Mouse (Mus musculus) left cerebral cortex, adult 11 months (tissue): ENCODE measurements around the gene Tfrc.
A peak's percentile ranks its signal among the peaks of the same experiment; 100 is the strongest.

Experiments used
- DNase-seq: peaks from one replicate; pipeline ENCODE4 v3.0.0; 2022; ENCODE audit warnings: low spot score

Gene Tfrc

DNA sequence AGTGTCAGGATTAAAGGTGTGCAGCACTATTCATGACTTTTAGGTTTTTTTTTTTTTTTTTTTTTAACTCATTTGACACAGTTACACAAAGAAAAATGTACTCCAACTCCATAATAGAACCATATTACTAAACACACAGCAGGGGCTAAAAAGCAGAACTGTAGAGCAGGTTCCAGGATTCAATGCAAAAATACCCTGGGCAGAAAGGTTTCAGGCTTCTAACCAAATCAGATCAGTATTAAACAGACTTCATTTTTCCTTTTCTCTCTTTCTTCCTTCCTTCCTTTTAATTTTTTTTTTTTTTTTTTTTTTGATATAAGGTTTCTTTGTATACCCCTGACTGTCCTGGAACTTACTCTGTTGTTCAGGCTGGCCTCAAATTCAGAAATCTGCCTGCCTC, 41.7 kb downstream of the Tfrc start:
- DNase-seq, result no peak

DNA sequence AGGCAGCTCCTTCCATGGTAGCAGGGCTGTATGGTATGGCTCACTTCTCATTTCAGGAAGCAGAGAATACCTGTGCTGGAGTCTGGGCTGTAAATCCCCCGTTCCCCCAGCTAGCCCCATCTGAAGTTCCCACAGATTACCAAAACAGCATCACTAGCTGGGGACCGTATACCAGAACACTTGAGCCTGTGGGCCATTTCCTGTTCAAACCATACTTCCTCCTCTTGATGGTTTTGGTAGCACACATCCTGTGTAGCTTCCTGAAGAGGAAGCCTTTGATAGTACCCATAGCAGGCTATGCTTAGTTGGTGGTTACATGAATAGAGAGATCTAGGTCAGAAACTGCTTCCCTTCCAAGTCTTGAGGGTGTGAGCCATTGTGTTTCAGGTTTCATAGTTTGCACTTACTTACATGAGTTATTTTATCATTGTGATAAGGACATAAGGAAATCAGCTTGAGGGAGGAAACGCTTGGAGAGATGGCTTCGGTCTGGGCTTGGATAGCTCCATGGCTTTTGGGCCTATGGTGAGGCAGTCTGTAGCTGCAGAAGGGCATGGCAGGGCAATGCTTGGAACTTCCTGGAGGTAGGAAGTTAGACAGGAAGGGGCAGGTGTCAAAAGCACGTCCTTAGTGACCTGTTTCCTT, 42.4 kb downstream of the Tfrc start:
- no peak for DNase-seq

DNA sequence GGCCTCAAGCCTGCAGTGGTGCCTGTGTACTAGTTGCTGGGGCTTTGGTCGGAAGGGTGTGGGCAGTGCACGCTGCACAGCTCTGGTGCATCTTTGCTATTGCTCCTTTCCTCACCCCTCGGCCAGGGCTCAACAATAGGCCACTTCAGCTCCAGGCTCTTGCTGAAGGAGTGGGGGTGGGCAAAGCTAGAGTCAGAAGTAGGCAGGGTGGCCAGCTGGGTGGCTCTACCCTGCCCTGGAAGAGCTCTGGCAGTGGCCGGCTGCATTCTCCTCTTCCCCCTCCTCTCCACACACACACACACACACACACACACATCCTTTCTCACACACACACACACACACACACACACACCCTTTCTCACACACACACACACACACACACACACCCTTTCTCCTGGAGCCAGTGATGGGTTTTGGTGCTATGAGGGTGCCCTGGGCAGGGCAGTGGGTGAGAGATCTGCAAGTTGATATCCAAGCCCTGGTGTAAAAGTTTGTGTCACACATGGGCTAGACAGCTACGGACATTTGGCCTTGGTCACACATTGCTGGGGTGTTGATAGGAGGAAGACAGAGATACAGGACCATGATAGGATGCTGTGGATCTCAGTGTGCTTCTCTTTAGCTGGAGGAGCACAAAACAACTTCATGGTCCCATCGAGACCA, 45.5 kb downstream of the Tfrc start:
- DNase-seq, result no peak

DNA sequence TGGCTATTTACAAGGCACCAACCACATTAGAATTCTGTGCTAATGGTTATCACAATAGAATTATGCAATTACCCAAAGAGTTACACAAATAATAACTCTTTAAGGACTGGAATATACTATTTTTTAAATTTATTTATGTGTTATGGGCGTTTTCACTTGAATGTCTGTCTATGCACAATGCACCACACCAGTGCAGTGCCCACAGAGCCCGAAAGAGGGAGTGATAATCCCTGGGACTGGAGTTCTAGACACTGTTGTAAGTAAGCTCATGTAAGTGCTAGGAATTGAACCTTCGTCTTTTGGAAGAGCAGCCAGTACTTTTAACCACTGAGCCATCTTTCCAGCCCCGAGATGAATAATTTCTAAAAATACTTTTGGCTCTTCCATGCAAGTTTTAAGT, 46.8 kb downstream of the Tfrc start:
- DNase-seq, result no peak

DNA sequence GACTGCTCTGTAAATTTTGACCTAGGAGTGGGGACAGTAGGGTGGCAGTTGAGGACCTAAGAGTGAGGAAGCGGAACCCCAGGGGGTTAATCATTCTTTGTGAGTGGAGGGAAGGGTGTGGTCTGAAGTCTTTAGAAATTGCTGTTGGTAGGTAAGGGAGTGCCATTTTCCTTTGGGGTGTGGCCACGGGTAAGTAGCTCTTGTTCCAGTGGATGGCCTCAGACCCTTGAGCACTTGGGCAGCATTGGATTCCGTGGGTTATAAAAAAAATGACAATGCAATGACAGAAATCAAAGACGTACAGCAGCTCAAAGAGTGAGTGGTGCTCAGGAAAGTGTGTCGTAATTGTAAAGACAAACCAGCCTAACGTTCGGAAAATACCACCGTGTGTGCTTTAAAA, 47.6 kb downstream of the Tfrc start:
- no peak for DNase-seq

DNA sequence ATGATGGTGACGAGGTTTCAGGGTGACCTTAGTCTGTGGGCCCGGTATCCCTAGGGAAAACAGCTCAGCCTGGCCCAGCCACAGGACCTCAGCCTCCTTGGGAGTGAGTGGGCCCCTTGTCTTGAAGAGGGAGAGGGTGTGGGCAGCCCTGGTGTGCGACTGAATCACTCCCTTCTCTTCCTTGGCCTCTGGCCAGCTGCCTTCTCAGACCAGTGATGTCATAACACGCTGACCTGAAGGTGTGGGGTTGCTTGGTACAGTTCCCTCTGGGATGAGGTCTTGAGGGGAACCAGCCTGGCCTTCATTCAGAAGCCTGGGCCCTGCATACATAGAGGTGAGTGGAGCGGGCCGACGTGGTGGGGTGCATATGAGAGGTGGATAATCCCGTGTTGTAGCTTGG, 48.1 kb downstream of the Tfrc start:
- no peak for DNase-seq

DNA sequence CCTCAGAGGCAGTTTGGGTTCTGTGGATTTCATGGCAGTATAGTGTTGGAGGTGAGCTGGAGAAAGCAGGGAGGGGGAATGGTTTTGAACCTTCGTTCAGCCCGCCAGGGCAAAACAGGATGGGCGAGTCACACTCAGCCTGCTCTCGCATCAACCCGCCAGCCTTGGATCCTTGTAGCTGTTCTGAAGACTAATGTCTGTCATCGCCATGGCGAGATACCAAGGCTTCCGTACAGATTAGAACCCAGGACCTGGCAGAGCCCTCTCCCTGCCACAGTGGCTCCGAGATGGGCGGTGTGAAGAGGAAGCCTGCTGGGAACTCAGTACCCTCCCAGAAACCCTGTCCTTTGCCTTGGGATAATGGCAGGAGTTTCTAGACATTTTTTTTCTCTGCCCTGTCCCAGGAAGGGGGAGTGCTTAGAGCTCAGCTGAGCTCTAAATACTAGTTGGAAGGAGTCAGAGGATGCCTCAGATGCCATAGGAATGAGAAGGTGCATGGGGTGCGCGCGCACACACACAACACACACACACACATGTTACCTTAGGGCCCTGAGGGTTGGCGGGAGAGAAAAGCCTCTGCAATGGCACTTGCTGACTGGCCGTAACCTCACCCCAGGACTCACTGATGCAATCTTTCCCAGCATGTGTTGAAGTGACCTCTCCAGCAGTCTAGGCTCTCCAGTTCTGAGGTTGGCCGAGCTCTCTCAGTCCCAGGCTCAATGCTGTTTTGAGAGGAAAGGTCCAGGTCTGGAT, 49.0 kb downstream of the Tfrc start:
- no peak for DNase-seq

DNA sequence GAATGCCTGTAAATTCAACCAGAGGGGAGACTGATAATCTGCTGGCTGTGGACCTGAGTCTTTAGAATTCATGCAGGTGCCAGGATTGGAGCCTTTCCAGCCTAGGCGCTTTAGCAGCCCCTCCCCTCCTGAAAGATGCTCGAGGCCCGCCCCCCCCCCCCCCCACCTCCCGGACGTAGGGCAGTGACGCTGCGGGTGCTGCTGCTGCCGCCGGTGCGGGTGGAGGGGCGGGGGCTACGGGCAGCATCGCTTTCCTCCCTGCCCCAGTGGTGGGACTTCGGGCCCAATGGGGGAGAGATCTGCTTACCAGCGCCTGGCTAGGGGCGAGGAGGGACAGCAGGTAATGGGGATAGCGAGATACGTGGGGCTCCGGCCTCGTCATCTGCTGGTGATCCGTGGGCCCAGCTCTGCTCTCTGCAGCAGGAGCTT, 50.0 kb downstream of the Tfrc start:
- DNase-seq, result no peak

DNA sequence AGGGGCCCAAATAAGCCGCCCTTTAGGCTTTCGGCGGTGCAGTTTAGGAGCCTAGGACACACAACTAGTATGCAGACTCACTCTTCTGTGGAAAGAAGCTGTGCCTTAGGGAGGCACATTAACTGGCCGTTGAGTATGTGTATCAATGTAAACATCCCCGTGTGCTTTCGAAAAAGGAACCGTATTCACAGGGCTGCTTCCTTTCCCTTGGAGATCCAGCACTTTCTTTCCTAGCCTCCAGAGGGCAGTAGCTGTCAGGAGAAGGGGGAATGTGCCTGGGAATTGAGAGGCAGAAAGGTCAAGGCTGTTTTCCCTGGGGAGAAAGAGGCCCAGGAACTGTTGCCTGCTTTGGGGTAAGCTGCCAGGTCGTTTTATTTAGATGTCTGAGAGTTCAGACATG, 50.7 kb downstream of the Tfrc start:
- no peak for DNase-seq

DNA sequence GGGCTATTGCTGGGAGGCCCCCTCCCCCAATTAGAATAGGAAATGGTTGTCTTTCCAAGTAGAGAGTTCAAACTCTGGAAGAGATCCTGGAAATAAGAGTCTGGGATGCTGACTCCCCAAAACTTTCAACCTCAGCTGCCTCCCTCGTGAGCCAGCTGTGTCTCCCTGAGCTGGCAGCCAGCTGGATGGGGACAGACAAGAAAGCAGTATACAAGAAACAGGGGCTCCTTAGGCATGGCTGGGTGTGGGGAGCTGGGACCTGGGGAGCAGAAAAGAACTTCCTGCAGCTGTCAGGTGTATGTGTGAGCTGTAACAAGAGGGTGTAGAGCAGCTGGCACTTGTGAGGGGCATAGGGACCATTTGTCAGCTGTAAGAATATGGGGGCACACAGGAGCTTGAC, 51.4 kb downstream of the Tfrc start:
- DNase-seq, result no peak

DNA sequence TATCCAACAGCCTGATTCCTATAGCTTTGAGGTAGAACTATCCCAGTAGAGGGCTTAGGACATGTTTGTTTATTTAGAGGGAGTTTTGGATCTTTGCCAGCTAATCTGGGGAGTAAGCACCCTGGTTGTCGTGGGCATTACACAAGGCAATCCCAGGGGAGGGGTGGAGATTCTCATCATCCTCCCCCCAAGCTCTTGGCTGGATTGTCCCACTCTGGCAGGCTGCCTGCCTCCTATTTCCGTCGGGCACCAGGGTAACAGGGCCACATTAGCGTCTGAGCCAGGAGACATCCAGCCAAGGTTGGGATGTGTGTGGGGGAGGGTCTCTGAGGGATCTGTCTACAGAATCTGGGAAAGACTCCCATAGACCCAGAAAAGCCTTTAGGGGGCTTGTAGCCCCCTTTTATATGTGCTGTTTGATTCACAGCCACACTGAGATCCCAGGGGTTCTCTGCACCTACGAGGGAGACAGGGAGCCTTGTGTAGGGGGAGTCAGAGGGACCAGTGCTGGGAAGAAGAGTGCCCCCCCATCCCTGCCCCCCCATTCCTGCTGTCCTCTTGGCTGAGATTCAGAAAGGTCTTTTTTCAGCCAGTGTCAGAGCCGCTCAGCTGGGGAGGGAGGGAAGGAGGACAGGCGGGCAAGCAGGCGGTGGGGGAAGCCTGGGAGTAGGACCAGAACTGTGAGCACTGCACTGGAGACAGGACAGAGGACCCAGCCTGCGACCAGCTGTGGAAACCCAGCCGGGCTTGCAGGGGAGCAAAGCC, 52.0 kb downstream of the Tfrc start:
- DNase-seq, result peak; percentile 55

DNA sequence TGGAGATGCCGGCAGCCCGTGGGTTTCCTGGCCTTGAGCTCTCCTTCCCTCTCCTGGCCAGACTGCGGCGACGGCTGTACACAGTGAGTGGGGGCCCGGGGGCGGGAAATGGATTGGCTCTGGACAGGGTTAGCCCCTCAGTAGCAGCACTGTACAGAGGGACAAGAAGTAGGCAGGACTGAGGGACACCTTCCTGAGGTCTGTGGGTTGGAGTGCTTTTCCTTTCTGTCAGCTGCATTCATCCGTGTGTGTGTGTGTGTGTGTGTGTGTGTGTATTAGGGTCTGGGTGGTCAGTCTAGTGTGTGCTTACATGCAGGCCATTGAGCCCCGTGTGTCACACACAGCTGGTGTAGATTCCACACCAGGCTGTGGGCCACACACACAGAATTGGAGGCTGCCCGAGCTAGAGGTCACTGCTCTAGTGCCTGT, 52.8 kb downstream of the Tfrc start:
- DNase-seq, result no peak

DNA sequence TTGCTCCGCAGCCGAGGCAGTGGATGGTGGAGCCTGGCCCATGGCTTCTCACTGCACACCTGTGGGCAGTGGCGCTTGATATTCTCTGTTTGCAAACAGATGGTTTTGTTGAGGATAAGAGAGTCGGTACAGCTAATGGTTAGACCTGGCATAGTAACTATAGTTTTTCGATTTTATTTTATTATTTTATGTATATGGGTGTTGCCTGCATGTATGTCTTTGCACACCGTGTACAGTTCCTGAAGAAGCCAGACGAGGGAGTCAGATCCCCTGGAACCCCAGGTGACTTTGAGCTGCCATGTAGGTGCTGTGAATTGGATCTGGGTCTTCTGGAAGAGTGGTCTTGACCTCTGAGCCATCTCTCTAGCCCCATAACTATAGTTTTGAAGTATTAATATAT, 53.7 kb downstream of the Tfrc start:
- DNase-seq, result no peak

DNA sequence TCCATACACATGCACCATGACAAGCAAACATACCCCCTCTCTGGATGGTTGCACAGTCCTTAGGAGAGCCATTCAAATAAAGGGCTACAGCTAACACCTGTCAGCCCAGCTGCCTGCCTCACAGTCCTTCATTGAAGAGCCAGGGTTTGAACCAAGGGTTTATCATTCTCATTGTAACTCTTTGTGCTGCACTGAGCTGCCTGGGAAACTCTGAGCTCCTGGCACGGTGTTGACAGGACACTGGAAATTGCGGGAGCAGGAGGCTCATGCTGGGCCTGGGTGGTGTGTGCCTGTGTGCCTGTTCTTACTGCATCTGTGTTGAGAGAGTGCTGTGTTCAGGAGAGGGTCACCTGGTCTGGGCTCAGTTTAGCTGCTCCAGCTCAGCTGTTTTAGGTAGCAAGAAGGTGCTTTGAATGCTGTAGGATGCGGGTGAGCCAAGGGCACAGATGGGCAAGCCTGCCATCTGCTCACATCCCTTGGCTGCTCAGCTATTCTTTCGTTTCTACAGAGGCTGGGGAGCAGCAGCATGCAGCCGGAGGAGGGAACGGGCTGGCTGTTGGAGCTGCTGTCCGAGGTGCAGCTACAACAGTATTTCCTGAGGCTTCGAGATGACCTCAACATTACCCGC, 54.6 kb downstream of the Tfrc start:
- DNase-seq, result no peak

DNA sequence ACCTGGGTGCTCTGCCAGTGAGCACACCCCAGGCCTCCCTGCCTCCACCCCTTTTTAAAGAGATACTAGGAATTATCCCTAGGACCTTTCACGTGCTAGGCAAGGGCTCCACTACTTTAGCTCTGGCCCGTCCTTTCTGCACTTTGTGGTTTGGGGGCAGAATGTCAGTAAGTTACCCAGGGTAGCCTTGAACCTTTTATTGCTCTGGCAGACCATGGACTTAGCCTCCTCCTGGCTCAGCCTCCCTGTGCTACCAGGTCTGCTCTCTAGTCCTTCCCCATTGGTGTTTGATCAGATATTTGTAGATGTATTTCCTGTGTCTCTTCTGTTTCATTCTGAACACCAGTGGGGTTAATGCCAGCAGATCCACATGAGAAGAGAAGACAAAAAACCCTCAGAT, 55.5 kb downstream of the Tfrc start:
- DNase-seq, result no peak

DNA sequence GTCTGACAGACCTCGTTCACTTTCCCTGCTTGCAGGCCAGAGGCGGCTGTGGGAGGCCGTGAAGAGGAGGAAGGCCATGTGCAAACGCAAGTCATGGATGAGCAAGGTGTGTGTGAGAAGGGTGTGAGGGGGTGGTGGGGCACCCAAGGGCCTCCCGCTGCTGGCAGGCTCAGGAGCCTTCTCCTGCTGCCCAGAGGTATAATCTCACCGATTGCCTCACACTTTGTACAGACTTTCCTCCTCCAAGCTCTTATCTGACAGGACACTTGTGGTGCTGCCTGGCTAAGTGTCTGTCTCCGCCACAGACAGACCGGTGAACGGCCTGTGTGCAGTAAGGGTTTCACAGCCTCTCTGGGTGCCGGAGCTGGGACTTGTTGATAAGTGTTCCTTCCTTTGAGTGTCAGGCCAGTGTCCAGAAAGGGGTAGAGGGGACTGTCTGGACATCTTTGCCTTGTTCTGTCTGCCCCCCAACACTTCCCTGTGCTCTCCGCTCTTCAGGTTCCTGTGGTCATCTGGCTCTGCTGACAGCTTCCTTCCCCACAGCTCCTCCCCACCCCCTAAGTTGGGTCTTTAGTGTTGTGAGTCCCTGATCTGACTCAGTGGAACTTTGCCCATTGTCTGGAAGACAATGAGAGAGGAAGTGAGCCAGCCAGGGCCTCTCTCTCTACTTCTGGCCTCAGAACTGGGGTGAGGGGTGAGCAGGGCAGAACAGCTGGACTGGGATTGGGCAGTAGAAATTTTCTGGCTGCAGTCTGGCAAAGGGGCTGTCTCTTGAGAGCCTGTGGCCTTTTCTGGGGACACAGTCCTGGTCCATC, 57.3 kb downstream of the Tfrc start:
- no peak for DNase-seq

DNA sequence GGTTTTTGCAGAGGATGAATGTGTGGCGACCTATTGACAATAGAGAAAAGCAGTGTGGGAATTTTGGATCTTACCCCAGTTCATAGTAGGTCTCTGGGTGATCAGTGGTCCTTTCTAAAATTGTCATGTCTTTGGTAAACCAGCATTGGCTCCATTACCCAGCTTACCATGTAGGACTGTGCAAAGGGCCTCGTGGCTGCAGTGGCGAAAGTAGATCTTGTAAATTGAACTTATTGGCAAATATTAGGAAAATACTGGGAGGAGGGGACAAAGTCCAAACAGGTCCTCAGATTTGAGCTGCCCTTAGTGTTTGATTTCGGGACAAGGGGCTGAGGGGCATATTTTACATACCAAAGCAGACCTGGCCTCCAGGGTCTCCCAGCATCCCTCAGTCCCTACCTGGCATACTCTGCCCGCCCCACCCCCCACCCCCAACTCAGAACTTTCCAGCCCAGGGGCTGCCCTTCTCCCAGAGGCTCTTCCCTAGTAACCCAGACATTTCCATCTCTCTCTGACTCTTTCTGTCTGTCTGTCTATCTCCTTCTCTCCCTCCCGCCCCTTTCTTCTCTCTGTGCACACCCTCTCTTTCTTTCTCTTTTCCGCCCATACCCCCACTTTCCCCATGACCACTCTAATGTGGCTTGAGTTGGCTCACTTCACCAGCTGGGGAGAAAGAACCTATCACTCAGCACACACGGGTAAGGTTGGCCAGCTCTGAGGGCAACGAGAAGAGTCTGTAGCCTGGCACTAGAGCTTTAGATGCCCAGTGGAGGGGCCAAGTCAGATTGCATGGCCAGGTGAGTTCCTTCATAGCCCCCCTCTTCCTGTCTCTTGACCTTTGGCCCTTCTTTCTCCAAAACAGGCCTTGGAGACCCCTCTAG, 58.2 kb downstream of the Tfrc start:
- no peak for DNase-seq

DNA sequence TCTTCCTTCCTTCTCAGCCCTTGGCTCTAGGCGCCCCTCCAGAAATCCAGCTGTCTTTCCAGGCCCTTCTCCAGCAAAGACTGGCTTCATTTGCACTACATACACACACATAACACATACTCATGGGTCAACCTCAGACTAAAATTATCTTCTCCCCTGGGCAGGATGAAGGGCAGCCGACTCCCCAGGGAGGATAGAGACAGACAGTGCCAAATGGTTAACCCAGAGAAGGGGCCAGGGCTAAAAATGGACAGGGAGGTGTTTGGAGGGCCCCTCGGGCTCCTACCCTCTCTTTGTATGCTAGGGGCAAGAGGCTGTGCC, 58.8 kb downstream of the Tfrc start:
- DNase-seq, result no peak

DNA sequence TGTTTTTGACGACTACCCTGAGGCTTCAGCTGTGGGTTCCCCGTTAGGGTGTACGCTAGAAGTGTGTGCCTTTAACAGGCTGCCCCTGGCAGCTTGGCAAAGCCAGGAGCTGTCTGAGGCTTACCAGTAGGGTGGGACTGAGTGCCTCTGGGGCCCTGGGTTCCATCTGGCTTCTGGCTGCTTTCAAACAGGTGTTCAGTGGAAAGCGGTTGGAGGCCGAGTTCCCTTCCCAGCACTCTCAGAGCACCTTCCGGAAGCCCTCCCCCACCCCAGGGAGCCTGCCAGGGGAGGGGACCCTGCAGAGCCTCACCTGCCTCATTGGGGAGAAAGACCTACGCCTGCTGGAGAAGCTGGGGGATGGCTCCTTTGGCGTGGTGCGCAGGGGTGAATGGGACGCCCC, 59.3 kb downstream of the Tfrc start:
- DNase-seq, result no peak

DNA sequence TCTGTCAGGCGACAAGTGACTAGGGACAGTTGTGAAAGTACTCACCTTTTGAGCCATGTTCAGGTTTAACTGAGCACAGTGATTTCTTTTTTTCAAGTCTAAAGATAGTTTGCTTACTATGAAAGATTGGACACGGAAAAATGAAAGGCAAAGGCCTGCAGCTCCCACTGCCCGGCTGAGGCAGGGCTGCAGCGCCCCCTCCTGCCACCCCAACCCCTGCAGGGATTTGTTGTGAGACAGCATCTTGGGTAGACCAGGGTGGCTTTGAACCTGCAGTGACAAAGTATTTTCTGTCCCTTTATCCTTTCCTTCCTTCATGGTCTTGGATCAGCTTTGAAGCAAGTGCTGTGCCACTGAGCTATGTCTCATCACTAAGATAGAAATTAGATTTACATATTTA, 59.8 kb downstream of the Tfrc start:
- DNase-seq, result no peak

DNA sequence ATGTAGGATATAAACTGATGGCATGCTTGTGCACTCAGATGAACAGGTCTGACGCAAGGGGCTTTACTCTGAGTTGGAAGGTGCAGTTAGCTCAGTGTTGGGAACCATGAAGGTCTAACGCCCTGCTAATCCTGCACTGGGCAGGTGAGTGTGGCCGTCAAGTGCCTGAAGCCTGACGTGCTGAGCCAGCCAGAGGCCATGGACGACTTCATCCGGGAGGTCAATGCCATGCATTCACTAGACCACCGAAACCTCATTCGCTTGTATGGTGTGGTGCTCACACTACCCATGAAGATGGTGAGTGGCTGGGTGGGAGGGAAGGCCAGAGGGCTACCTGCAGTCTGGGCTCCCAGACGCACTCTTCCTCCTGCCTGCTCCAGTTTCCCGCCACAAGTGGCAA, 60.5 kb downstream of the Tfrc start:
- DNase-seq, result no peak
